Mouse (Mus musculus): ENCODE data around the gene Ddah1. TPM values are rescaled to one million over a fixed set of nuclear protein-coding genes. Genes with fewer than 3 reads are reported as not detected.

Gene Ddah1
- polyA plus RNA-seq, 1 experiment: 43.7 TPM

DNA sequence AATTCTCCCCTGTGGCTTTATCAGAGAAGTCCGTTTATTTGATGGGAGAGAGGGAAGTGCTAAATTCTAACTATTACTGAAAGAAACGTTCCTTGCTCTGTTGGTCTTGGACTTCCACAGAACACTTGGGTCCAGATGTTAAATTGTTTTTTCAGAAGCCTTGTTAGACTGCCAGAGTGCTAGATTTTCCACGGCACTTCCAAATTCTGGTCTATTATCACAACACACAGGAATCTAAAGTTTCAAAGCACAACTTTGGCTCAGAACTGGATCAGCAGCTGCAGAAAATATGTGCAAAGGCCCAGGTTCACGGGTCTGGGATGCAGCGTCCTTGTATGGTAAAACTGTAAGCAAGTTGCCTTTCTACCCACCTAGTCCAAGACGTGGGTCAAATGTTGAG is 43.6 kb downstream of the Ddah1 start:
- Histone ChIP-seq H3K27ac (ENCODE audit: insufficient read depth, low read length) (no peak overlapping the region), H3K9me3 (replicated peaks; ENCODE audit: control insufficient read depth, insufficient read depth, low read length, poor library complexity, severe bottlenecking) (no peaks in the 10 kb centered on the region), H3K9ac (ENCODE audit: low read depth, poor library complexity, severe bottlenecking) (no peak overlapping the region), H3K4me3 (ENCODE audit: low read depth, low read length) (no peak overlapping the region), H3K27me3 (ENCODE audit: control insufficient read depth, insufficient read depth, low read length, poor library complexity, severe bottlenecking) (no peaks in the 10 kb centered on the region), H3K4me1 (ENCODE audit: control insufficient read depth, insufficient read depth, low read length) (no peaks in the 10 kb centered on the region), H3K36me3 (ENCODE audit: control insufficient read depth, insufficient read depth, low read length, poor library complexity, severe bottlenecking) (no peaks in the 10 kb centered on the region)
- TF ChIP-seq POLR2A (IDR thresholded peaks at IDR 0.05; ENCODE audit: insufficient read depth, low read length): no peak

DNA sequence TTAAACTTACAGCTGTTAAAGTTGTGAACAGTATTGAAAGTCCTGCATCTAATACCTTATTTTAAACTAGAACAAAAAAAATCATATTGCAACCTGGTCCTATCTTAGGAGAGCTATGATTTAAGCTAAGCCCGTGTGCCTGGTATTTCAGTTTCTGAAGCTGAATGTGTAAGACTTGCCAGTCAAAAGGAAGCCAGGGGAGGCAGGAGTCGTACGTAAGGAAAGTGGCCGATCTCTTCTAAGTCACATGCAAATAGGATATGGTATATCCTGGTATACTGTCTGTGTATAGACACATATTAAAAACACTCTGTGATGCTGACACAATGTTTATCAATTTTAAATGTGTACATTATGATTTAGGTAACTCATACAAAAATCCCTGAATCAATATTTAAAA is 47.4 kb downstream of the Ddah1 start:
- no peaks in the 10 kb centered on the region for H3K4me1 ChIP-seq (ENCODE audit: control insufficient read depth, insufficient read depth, low read length)

DNA sequence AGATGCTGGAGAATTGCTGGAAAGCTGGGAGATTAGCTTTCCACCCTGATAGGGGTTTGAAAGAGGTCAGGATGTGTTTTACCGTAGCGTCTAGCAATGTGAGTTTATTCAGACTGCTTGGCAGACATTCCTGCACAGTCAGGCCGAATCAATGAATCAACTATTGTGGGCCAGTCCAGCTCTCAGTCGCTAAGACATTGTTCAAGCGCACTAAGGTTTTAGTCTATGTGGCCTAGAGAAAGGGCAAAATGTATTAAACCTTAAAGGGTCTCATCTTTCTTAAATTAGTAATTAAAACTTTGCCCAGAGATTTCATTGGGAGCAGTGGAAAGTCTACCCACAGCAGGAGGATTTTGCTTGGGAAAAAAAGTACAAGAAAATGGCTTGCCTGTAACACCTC is 48.0 kb downstream of the Ddah1 start:
- H3K4me1 ChIP-seq (ENCODE audit: control insufficient read depth, insufficient read depth, low read length): no peaks in the 10 kb centered on the region
- no peak for TF ChIP-seq POLR2A (IDR thresholded peaks at IDR 0.05; ENCODE audit: insufficient read depth, low read length)
- no peak for TF ChIP-seq EP300 (IDR thresholded peaks at IDR 0.05; ENCODE audit: insufficient read depth, low read depth, low read length)
- TF ChIP-seq CTCF (IDR thresholded peaks at IDR 0.05; ENCODE audit: low read depth, low read length): no peak
- no peaks in the 10 kb centered on the region for H3K9me3 ChIP-seq (replicated peaks; ENCODE audit: control insufficient read depth, insufficient read depth, low read length, poor library complexity, severe bottlenecking)
- no peak overlapping the region for H3K9ac ChIP-seq (ENCODE audit: low read depth, poor library complexity, severe bottlenecking)
- H3K4me3 ChIP-seq (ENCODE audit: low read depth, low read length): no peak overlapping the region
- H3K36me3 ChIP-seq (ENCODE audit: control insufficient read depth, insufficient read depth, low read length, poor library complexity, severe bottlenecking): no peaks in the 10 kb centered on the region
- H3K27me3 ChIP-seq (ENCODE audit: control insufficient read depth, insufficient read depth, low read length, poor library complexity, severe bottlenecking): no peaks in the 10 kb centered on the region
- no peak overlapping the region for H3K27ac ChIP-seq (ENCODE audit: insufficient read depth, low read length)

More for the DNA sequence above, 47.4 kb downstream of the Ddah1 start:
- Histone ChIP-seq H3K36me3 (ENCODE audit: control insufficient read depth, insufficient read depth, low read length, poor library complexity, severe bottlenecking) (no peaks in the 10 kb centered on the region), H3K27ac (ENCODE audit: insufficient read depth, low read length) (no peak overlapping the region), H3K9ac (ENCODE audit: low read depth, poor library complexity, severe bottlenecking) (no peak overlapping the region), H3K9me3 (replicated peaks; ENCODE audit: control insufficient read depth, insufficient read depth, low read length, poor library complexity, severe bottlenecking) (no peaks in the 10 kb centered on the region), H3K27me3 (ENCODE audit: control insufficient read depth, insufficient read depth, low read length, poor library complexity, severe bottlenecking) (no peaks in the 10 kb centered on the region), H3K4me3 (ENCODE audit: low read depth, low read length) (no peak overlapping the region)
- no peak for TF ChIP-seq POLR2A (IDR thresholded peaks at IDR 0.05; ENCODE audit: insufficient read depth, low read length)
- no peak for TF ChIP-seq EP300 (IDR thresholded peaks at IDR 0.05; ENCODE audit: insufficient read depth, low read depth, low read length)
- TF ChIP-seq CTCF (IDR thresholded peaks at IDR 0.05; ENCODE audit: low read depth, low read length): no peak

DNA sequence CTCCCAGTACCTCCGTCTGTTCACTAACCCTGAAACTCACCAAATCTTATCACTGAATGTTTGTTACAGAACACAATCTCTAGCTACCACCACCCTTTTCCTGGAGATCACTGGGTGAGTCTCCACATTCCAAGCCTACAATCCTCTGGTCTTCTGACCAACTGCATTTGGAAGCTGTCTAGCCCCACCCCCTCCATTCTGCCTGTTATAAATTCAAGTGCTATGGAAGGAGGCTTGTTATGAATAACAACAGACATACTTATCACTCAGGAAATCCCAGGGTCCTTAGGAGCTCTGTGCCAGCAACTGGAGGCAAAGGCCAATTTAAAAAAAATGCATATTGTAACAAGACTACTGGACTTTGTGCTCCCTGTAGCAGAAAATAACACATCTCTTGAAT is 58.3 kb downstream of the Ddah1 start:
- Histone ChIP-seq H3K4me3 (ENCODE audit: low read depth, low read length) (no peak overlapping the region), H3K27ac (ENCODE audit: insufficient read depth, low read length) (no peak overlapping the region), H3K9me3 (replicated peaks; ENCODE audit: control insufficient read depth, insufficient read depth, low read length, poor library complexity, severe bottlenecking) (no peaks in the 10 kb centered on the region), H3K4me1 (ENCODE audit: control insufficient read depth, insufficient read depth, low read length) (peaks cover 1% of the 10 kb centered on the region), H3K9ac (ENCODE audit: low read depth, poor library complexity, severe bottlenecking) (no peak overlapping the region), H3K36me3 (ENCODE audit: control insufficient read depth, insufficient read depth, low read length, poor library complexity, severe bottlenecking) (no peaks in the 10 kb centered on the region), H3K27me3 (ENCODE audit: control insufficient read depth, insufficient read depth, low read length, poor library complexity, severe bottlenecking) (no peaks in the 10 kb centered on the region)
- no peak for TF ChIP-seq POLR2A (IDR thresholded peaks at IDR 0.05; ENCODE audit: insufficient read depth, low read length)
- no peak for TF ChIP-seq CTCF (IDR thresholded peaks at IDR 0.05; ENCODE audit: low read depth, low read length)
- no peak for TF ChIP-seq EP300 (IDR thresholded peaks at IDR 0.05; ENCODE audit: insufficient read depth, low read depth, low read length)

DNA sequence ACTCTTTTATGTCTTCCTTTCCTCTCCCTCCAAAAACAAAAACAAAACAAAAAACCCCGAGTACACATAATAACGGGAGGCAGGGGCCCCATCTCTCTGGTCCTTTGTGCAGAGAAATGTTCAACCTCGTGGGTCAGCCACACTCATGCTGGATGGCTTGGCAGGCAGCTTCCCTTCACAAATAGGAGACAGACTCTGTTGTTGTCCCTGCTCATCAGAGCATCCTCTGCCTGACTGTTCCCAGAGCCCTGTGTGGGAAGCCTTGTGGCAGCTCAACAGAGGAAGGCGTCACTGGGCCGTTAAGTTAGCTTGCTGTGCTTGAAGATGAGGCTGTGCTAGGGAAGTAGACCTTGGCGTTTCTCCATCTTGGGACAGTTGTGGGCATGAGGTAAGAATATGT is 58.8 kb downstream of the Ddah1 start:
- Histone ChIP-seq H3K27me3 (ENCODE audit: control insufficient read depth, insufficient read depth, low read length, poor library complexity, severe bottlenecking) (no peaks in the 10 kb centered on the region), H3K36me3 (ENCODE audit: control insufficient read depth, insufficient read depth, low read length, poor library complexity, severe bottlenecking) (no peaks in the 10 kb centered on the region), H3K9ac (ENCODE audit: low read depth, poor library complexity, severe bottlenecking) (no peak overlapping the region), H3K4me3 (ENCODE audit: low read depth, low read length) (no peak overlapping the region), H3K9me3 (replicated peaks; ENCODE audit: control insufficient read depth, insufficient read depth, low read length, poor library complexity, severe bottlenecking) (no peaks in the 10 kb centered on the region), H3K4me1 (ENCODE audit: control insufficient read depth, insufficient read depth, low read length) (peaks cover 1% of the 10 kb centered on the region), H3K27ac (ENCODE audit: insufficient read depth, low read length) (no peak overlapping the region)
- no peak for TF ChIP-seq CTCF (IDR thresholded peaks at IDR 0.05; ENCODE audit: low read depth, low read length)
- TF ChIP-seq POLR2A (IDR thresholded peaks at IDR 0.05; ENCODE audit: insufficient read depth, low read length): no peak
- no peak for TF ChIP-seq EP300 (IDR thresholded peaks at IDR 0.05; ENCODE audit: insufficient read depth, low read depth, low read length)

DNA sequence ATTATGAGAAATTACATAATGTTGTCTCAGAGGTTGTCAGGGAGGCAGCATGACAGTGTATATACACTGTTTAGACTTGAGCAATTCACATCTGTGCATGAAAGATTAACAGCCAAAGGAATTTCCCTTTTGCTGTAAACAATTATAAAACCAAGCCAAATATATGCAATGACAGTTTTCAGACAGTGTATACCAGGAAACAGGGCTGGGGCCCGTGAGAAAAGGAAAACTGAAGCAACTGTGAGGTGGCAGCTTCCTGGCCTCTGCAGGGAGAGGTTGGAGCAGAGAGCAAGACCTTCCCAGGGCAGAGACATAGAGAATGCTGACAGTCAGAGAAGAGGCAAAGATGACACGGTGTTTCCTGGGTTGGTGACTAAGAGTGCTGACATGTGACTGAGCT is 62.0 kb downstream of the Ddah1 start:
- Histone ChIP-seq H3K4me3 (ENCODE audit: low read depth, low read length) (no peak overlapping the region), H3K27me3 (ENCODE audit: control insufficient read depth, insufficient read depth, low read length, poor library complexity, severe bottlenecking) (no peaks in the 10 kb centered on the region), H3K36me3 (ENCODE audit: control insufficient read depth, insufficient read depth, low read length, poor library complexity, severe bottlenecking) (no peaks in the 10 kb centered on the region), H3K9ac (ENCODE audit: low read depth, poor library complexity, severe bottlenecking) (no peak overlapping the region), H3K27ac (ENCODE audit: insufficient read depth, low read length) (no peak overlapping the region), H3K9me3 (replicated peaks; ENCODE audit: control insufficient read depth, insufficient read depth, low read length, poor library complexity, severe bottlenecking) (no peaks in the 10 kb centered on the region), H3K4me1 (ENCODE audit: control insufficient read depth, insufficient read depth, low read length) (peaks cover 1% of the 10 kb centered on the region)
- TF ChIP-seq EP300 (IDR thresholded peaks at IDR 0.05; ENCODE audit: insufficient read depth, low read depth, low read length) (no peak), POLR2A (IDR thresholded peaks at IDR 0.05; ENCODE audit: insufficient read depth, low read length) (no peak), CTCF (IDR thresholded peaks at IDR 0.05; ENCODE audit: low read depth, low read length) (no peak)

Data from ES-Bruce4 (cell line).